Mouse (Mus musculus) kidney, embryonic 15.5 days (tissue): Measurements from ENCODE around the gene Ythdf1. TPM values are rescaled to one million over a fixed set of nuclear protein-coding genes. Genes with fewer than 3 reads are reported as not detected.

Experiments
- ATAC-seq: fragments of 200-750 bp; cut with Nextera tagmentation; replicated peaks from 2 replicates; pipeline ENCODE4 v1.8.0; 2017; ENCODE audit warnings: moderate TSS enrichment; ENCODE audit not compliant: low FRiP score
- H3K27ac ChIP-seq: fragments of 300-500 bp; sonication (generic); 2 replicates; pipeline ENCODE4 v1.5.1; 2015; ENCODE audit warnings: mild to moderate bottlenecking, inconsistent platforms
- H3K27me3 ChIP-seq: fragments of 300-500 bp; sonication (generic); 2 replicates; pipeline ENCODE4 v1.6.1; 2015; ENCODE audit warnings: inconsistent platforms
- H3K36me3 ChIP-seq: fragments of 300-500 bp; sonication (generic); 2 replicates; pipeline ENCODE4 v1.6.1; 2015; ENCODE audit warnings: inconsistent platforms
- H3K4me1 ChIP-seq: fragments of 300-500 bp; sonication (generic); 2 replicates; pipeline ENCODE4 v1.6.1; 2015; ENCODE audit warnings: inconsistent platforms
- H3K4me2 ChIP-seq: fragments of 300-500 bp; sonication (generic); 2 replicates; pipeline ENCODE4 v1.6.1; 2015; ENCODE audit warnings: moderate library complexity, mild to moderate bottlenecking, inconsistent platforms
- H3K4me3 ChIP-seq: fragments of 300-500 bp; sonication (generic); replicated peaks from 2 replicates; pipeline ENCODE4 v1.5.1; 2015; ENCODE audit warnings: mild to moderate bottlenecking, inconsistent platforms
- H3K9ac ChIP-seq: fragments of 300-500 bp; sonication (generic); 2 replicates; pipeline ENCODE4 v1.6.1; 2015; ENCODE audit warnings: mild to moderate bottlenecking, inconsistent platforms
- H3K9me3 ChIP-seq: fragments of 300-500 bp; sonication (generic); replicated peaks from 2 replicates; pipeline ENCODE4 v1.6.1; 2016; ENCODE audit warnings: inconsistent platforms
- WGBS: fragments of 180-500 bp; shearing (Covaris S2); methylation state at CpG from one replicate; pipeline ENCODE4 v1.1.7; 2015; ENCODE audit warnings: mixed read lengths; 5-methylcytosine and 5-hydroxymethylcytosine counted together
- polyA plus RNA-seq: library from polyadenylated mRNA; unstranded; fragments of >200 nt; fragmentation: Nextera tagmentation; extraction: Ambion mirVana; gene quantifications from 2 replicates; pipeline ENCODE4 v1.2.1, GENCODE M21; 2015

Ythdf1 gene
- polyA plus RNA-seq, 1 experiment from 2014 or later: 61.6 TPM

DNA sequence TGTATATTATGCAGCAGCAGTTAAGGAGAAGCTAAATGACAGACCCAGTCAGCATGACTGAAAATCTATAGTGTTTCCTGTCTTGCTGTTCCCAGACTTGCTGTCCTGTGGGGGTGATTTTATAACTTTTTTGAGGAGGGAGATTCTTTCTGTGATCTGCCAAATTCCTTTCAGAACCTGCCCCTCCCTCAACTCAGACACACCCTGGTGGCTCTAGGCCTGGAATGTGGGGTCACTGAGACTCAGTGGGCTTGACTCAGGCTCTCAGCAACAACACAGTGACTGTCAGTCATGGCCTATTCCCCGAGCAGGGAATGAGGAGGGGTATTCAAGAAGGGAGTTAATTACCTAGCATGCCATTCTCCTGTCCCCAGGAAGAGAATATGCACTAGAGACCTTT lies 29.2 kb upstream of the Ythdf1 start:
- H3K27ac ChIP-seq: no peak overlapping the region
- peaks cover 29% of the 10 kb centered on the region for H3K4me1 ChIP-seq
- H3K4me3 ChIP-seq: no peak overlapping the region
- H3K9ac ChIP-seq: no peak overlapping the region
- H3K36me3 ChIP-seq: no peaks in the 10 kb centered on the region
- H3K4me2 ChIP-seq: no peak overlapping the region
- WGBS: 8% methylated on average over 1 of the region's 1 CpGs
- H3K27me3 ChIP-seq: peaks cover 22% of the 10 kb centered on the region
- ATAC-seq: no peak
- no peaks in the 10 kb centered on the region for H3K9me3 ChIP-seq

- Histone ChIP-seq H3K27ac (no peak overlapping the region), H3K9me3 (no peaks in the 10 kb centered on the region), H3K36me3 (no peaks in the 10 kb centered on the region), H3K4me1 (no peaks in the 10 kb centered on the region), H3K9ac (no peak overlapping the region), H3K27me3 (no peaks in the 10 kb centered on the region), H3K4me2 (no peak overlapping the region), H3K4me3 (no peak overlapping the region)
- no peak for ATAC-seq
These were observed 21.1 kb upstream of the Ythdf1 start for GRCm38 (mm10) chr2:180941869-180942268.

DNA sequence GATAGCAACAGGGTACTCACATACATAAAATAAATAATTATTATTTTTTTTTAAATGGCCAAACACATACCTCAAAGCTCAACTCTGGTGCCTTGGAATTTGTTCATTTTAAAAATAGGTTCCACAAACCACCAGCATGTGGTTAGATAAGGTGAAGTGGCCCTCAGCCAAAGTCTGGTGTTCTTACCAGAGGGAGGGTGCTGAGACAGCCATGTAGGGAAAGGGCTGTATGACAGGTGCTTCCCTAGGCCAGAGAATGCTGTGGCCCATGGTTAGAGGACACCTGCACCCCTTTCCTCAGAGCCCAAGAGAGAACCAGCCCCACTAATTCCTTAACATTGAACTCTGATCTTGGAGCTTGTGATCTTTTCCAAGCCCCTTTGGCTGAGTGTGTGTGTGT lies 19.4 kb upstream of the Ythdf1 start:
- H3K4me3 ChIP-seq: no peak overlapping the region
- H3K4me2 ChIP-seq: no peak overlapping the region
- H3K4me1 ChIP-seq: no peaks in the 10 kb centered on the region
- no peak for ATAC-seq
- no peak overlapping the region for H3K9ac ChIP-seq
- no peak overlapping the region for H3K27ac ChIP-seq
- H3K36me3 ChIP-seq: no peaks in the 10 kb centered on the region
- H3K9me3 ChIP-seq: no peaks in the 10 kb centered on the region
- H3K27me3 ChIP-seq: no peaks in the 10 kb centered on the region

- ATAC-seq: no peak
- no peaks in the 10 kb centered on the region for H3K27me3 ChIP-seq
- WGBS: 84% methylated on average over 1 of the region's 1 CpGs
These were observed 11.7 kb upstream of the Ythdf1 start for GRCm38 (mm10) chr2:180932418-180932817.

DNA sequence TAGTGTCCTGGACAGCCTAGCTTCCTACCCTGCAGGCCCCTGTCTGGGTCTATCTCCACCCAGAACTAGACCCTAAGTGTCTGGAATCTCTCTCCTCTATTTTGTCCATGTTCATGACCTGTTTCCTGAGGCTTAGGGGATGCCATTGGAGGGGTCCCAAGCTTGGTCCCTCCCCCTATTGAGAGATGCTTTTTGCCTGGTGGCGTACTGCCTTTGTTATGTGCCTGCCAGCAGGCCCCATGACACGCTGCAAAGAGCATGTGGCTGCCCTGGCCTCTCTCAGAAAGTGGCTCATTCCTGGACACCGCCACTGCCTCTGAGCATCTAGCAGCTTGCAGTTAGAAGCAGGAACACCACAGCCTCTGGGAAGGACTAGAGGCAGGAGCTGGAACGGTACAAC lies 8.0 kb upstream of the Ythdf1 start, which contains the start of gene Birc7:
TSS of gene Birc7 (plus strand) at position 301 of the 400 bp plus-strand sequence.
- Histone ChIP-seq H3K4me1 (no peaks in the 10 kb centered on the region), H3K9me3 (no peaks in the 10 kb centered on the region), H3K4me2 (no peak within 1 kb of the TSS), H3K27me3 (0 out of 2 replicates have a peak, but pooled peaks cover 4% of the 10 kb centered on the region), H3K9ac (no peak within 1 kb of the TSS), H3K4me3 (no peak within 1 kb of the TSS), H3K36me3 (no peaks in the 10 kb centered on the region), H3K27ac (no peak within 1 kb of the TSS)
- no peak for ATAC-seq
- WGBS: 64% methylated on average over 4 of the region's 4 CpGs

More at GRCm38 (mm10) chr2:180932418-180932817, 11.7 kb upstream of the Ythdf1 start:
- H3K9me3 ChIP-seq: no peaks in the 10 kb centered on the region
- H3K4me2 ChIP-seq: no peak overlapping the region
- no peak overlapping the region for H3K9ac ChIP-seq
- no peak overlapping the region for H3K27ac ChIP-seq
- H3K36me3 ChIP-seq: no peaks in the 10 kb centered on the region
- H3K4me3 ChIP-seq: no peak overlapping the region
- no peaks in the 10 kb centered on the region for H3K4me1 ChIP-seq

DNA sequence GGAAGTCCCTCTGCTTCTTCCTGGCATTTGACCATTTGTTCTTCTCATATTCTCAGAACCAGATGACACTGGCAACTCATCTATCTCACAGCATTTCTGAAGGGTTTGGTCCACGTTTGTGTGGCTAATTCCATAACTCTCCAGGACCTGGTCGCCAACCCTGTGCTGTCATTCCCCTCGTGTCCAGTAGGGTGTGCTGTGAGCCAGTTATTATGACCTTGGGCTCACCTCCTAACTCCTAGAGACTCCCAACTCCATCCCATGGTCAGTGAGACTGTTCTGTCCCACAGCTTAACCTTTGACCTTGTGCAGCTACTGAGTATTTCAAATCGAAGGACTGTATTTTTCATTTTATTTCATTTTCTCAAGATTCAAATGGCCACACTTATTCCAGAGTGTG lies 4.4 kb upstream of the Ythdf1 start:
- ATAC-seq: no peak
- no peaks in the 10 kb centered on the region for H3K9me3 ChIP-seq
- H3K36me3 ChIP-seq: no peaks in the 10 kb centered on the region
- H3K4me2 ChIP-seq: no peak overlapping the region
- H3K4me3 ChIP-seq: no peak overlapping the region
- peaks cover 6% of the 10 kb centered on the region for H3K4me1 ChIP-seq
- H3K27ac ChIP-seq: no peak overlapping the region
- no peak overlapping the region for H3K9ac ChIP-seq
- 11% methylated on average over 4 of the region's 4 CpGs for WGBS
- 0 out of 2 replicates have a peak, but pooled peaks cover 4% of the 10 kb centered on the region for H3K27me3 ChIP-seq

DNA sequence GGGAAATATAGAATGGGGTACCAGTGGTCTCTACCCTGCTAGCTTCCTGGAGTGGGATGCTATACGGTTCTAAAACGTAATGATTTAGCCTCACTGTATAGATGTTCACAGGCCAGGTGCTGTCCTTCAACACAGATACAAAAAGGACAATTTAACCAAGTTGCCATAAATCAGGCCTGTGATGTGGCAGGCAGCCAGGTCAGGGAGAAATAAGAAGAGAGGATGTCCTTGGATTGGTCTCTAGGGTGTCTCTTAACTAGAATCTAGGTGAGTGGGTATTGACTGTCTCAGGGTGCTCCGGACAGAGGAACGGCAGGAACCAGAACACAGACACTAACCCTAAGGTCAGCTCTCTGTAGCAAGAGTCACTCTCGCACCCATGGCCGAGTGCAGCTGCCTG lies 2.0 kb upstream of the Ythdf1 start:
- H3K36me3 ChIP-seq: peaks cover 12% of the 10 kb centered on the region
- H3K27me3 ChIP-seq: 0 out of 2 replicates have a peak, but pooled peaks cover 4% of the 10 kb centered on the region
- H3K9me3 ChIP-seq: no peaks in the 10 kb centered on the region
- no peak overlapping the region for H3K4me2 ChIP-seq
- 88% methylated on average over 6 of the region's 6 CpGs for WGBS
- no peak for ATAC-seq
- no peak overlapping the region for H3K9ac ChIP-seq
- H3K4me1 ChIP-seq: peaks cover 14% of the 10 kb centered on the region
- H3K4me3 ChIP-seq: no peak overlapping the region
- H3K27ac ChIP-seq: no peak overlapping the region

GRCm38 (mm10) chr2:180919913-180920809 lies 588 bp downstream of the Ythdf1 start:
- Histone ChIP-seq H3K4me1 (peaks cover 14% of the 10 kb centered on the region), H3K9ac (peak overlapping the region; percentile 100), H3K27ac (peak overlapping the region; percentile 79), H3K27me3 (0 out of 2 replicates have a peak, but pooled peaks cover 4% of the 10 kb centered on the region), H3K4me2 (peak overlapping the region; percentile 78), H3K9me3 (no peaks in the 10 kb centered on the region), H3K4me3 (peak overlapping the region; percentile 97), H3K36me3 (peaks cover 37% of the 10 kb centered on the region)
- ATAC-seq: peak; percentile 62
- WGBS: under 1% methylated on average over 61 of the region's 61 CpGs

DNA sequence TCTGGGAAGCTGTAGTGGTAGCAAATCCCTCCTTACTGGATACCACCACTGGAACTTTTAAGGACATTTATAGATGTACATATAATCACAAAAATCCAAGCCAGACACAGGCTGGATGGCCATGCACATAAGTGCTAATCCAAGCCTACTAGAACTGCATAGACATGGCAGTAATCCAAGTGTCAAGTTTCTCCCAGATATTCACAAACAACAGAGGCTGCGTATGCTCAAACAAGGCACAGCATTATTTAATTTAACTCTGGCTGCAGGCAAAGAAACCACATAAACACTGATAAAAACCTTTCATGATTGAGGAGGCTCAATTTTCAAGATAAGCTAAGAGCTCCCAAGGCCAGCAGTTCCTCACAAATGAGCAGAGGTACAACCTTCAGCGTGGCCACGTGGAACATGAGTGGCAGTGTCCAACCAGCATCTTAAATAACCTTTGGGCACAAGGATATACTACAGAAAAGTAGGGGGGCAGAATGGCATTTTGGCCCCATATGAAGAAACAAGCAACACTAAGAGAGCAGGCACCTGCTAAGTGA lies 4.8 kb downstream of the Ythdf1 start:
- no peak for ATAC-seq

GRCm38 (mm10) chr2:180910928-180911327 lies 9.8 kb downstream of the Ythdf1 start:
- WGBS: 89% methylated on average over 12 of the region's 12 CpGs
- peak; percentile 18; the same call in 1 of the 2 replicates for ATAC-seq
- peaks cover 90% of the 10 kb centered on the region for H3K36me3 ChIP-seq

More for the DNA sequence above, 4.8 kb downstream of the Ythdf1 start:
- 72% methylated on average over 3 of the region's 3 CpGs for WGBS
- H3K36me3 ChIP-seq: peaks cover 77% of the 10 kb centered on the region
- H3K4me1 ChIP-seq: peaks cover 8% of the 10 kb centered on the region
- H3K9me3 ChIP-seq: no peaks in the 10 kb centered on the region
- H3K9ac ChIP-seq: no peak overlapping the region
- H3K27me3 ChIP-seq: no peaks in the 10 kb centered on the region
- no peak overlapping the region for H3K4me2 ChIP-seq
- no peak overlapping the region for H3K27ac ChIP-seq
- no peak overlapping the region for H3K4me3 ChIP-seq

GRCm38 (mm10) chr2:180905556-180906221 lies 15.1 kb downstream of the Ythdf1 start:
- Histone ChIP-seq H3K36me3 (peaks cover 60% of the 10 kb centered on the region), H3K27ac (no peak overlapping the region), H3K9me3 (no peaks in the 10 kb centered on the region), H3K4me1 (0 out of 2 replicates have a peak, but pooled peaks cover 3% of the 10 kb centered on the region), H3K9ac (no peak overlapping the region), H3K4me3 (no peak overlapping the region), H3K27me3 (no peaks in the 10 kb centered on the region), H3K4me2 (no peak overlapping the region)
- ATAC-seq: no peak
- WGBS: 73% methylated on average over 5 of the region's 5 CpGs

More at GRCm38 (mm10) chr2:180910928-180911327, 9.8 kb downstream of the Ythdf1 start:
- Histone ChIP-seq H3K9me3 (no peaks in the 10 kb centered on the region), H3K27ac (no peak overlapping the region), H3K4me1 (no peaks in the 10 kb centered on the region), H3K27me3 (no peaks in the 10 kb centered on the region), H3K4me3 (no peak overlapping the region), H3K4me2 (no peak overlapping the region), H3K9ac (no peak overlapping the region)
